Mouse (Mus musculus): ENCODE results near the gene Cyren.

DNA sequence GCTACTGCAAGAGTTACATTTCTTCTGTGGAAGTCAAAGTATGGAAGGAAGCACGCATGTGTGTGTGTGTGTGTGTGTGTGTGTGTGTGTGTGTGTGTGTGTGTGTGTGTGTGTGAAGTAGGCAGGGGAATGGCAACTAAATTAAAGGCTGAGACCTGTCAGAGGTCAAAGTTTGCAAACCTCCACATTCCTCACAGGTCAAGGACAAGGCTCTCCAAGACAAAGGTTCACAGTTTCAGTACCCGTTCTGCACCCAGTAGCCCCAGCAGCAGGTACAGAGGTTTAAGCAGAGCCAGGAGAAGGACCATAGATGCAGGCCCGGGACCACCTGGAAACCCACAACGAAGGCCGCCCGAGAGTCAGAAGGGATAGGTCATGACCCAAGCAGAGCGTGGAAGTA, 41.3 kb upstream of the Cyren start:
- TF ChIP-seq GATA1 (IDR thresholded peaks at IDR 0.05; ENCODE audit: low read length) (no peak), TAL1 (IDR thresholded peaks at IDR 0.05; ENCODE audit: low read length) (no peak)
